Mouse (Mus musculus): ENCODE data around the gene Prr5l.

GRCm38 (mm10) chr2:101920136-101920554, 37.3 kb upstream of the Prr5l start:
- TF ChIP-seq POLR2A (IDR thresholded peaks at IDR 0.05; ENCODE audit: borderline replicate concordance, low read depth, low read length) (no peak), CTCF (IDR thresholded peaks at IDR 0.05; ENCODE audit: low read depth, low read length) (no peak)

All from bone marrow macrophage, adult 2 months (primary cell).